ENCODE assay signal across 15 mouse cellular contexts in the genomic region with DNA sequence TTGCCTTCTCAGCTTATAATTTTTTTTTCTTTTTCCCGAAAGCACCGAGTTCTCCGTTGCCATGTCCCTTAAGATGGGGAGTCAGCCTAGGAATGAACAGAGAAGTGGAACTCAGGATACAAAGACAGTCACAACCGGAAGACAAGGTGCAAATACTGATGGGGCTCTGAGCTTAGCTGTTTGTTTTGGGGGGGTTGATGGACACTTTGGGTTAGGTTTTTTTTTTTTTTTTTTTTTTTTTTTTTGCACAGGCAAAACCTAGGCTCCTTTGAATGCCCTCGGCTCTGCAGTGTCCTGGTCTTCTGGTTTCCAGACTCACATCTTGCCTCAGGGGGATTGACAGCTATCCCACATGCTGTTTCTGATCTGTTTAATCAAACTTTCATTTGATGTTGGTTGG.
"Had no signal": no experiment of that assay in that cellular context is flagged by ENCODE, and none has a peak within 500 bp of the region (broad histone marks: within the 10 kb centered on the region; RNA-seq: fewer than 3 reads in every experiment).

No protein-coding gene starts in this region.

- H3K9ac ChIP-seq: limb, embryonic 13.5 days; liver, embryonic 14.5 days; liver, postnatal 0 days; lung, embryonic 14.5 days; midbrain, embryonic 13.5 days had no signal

- ATAC-seq: liver, postnatal 0 days; midbrain, embryonic 13.5 days; midbrain, embryonic 16.5 days had no signal

- H3K36me3 ChIP-seq: limb, embryonic 13.5 days; midbrain, embryonic 10.5 days; midbrain, embryonic 13.5 days had no signal

- H3K4me1 ChIP-seq: megakaryocyte, embryonic 14.5 days; midbrain, embryonic 10.5 days; midbrain, embryonic 13.5 days had no signal

- DNase-seq: liver, postnatal 0 days; right cerebral cortex, adult 18-20 months; right cerebral cortex, postnatal 14 days; right cerebral cortex, postnatal 4 days; thymus, adult 18-20 months; thymus, postnatal 36 days had no signal

- H3K4me3 ChIP-seq: limb, embryonic 13.5 days; megakaryocyte, embryonic 14.5 days; midbrain, embryonic 10.5 days; midbrain, embryonic 13.5 days had no signal

- H3K27ac ChIP-seq: limb, embryonic 13.5 days; liver, embryonic 14.5 days; macrophage; midbrain, embryonic 10.5 days; midbrain, embryonic 13.5 days had no signal

- H3K27me3 ChIP-seq: limb, embryonic 13.5 days; midbrain, embryonic 13.5 days had no signal

- H3K9me3 ChIP-seq: limb, embryonic 13.5 days; megakaryocyte, embryonic 14.5 days; midbrain, embryonic 10.5 days; midbrain, embryonic 13.5 days had no signal

- H3K4me2 ChIP-seq: limb, embryonic 13.5 days; liver, embryonic 11.5 days; lung, embryonic 14.5 days; midbrain, embryonic 13.5 days had no signal
